In the genomic region with DNA sequence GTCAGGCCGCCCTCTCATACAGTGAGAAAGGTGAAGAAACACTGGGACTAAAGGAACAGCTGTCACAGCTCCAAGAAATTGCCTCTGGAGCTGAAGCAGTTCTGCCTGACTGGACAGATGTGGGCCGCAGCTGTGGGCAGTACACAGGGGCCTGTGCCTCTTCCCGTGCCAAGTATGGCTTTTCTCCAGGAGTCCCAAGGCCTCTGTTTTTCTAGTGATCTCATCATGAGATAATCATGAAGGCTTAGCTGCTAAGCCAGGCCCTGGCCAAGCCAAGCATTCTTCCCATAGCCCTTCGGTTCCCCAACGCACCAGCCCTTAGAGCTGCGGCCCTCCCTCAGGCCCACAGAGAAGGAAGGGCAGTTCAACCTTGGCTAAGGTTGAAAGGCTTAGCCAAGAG, we compare ENCODE assay signal across 13 mouse cellular contexts.
A peak's percentile ranks its signal among the peaks of the same experiment; 100 is the strongest.
DNase-seq lines count a peak whose midpoint lies in the region; ATAC-seq lines count a peak whose summit lies in the region.
"Had no signal": no experiment of that assay in that cellular context is flagged by ENCODE, and none has a peak within 500 bp of the region (broad histone marks: within the 10 kb centered on the region; RNA-seq: fewer than 3 reads in every experiment).

No protein-coding gene starts in this region.

- 67% methylated on average over 6 of the region's 6 CpGs for WGBS in embryonic facial prominence, embryonic 15.5 days

- peak; percentile 11 for DNase-seq in gastrocnemius, postnatal 25 days
- DNase-seq in gastrocnemius, adult 18-20 months (ENCODE audit: low spot score): no peak
- DNase-seq in ovary, postnatal 36 days (ENCODE audit: low spot score): peak; percentile 10
- DNase-seq in ovary, postnatal 10 days (ENCODE audit: low spot score): no peak
- peak; percentile 8 for DNase-seq in skeletal muscle tissue, adult 2 months (ENCODE audit: low read depth, low spot score)
- DNase-seq in thymus, postnatal 14 days: no peak
- DNase-seq: cerebellum, postnatal 25 days; forebrain, postnatal 0 days; layer of hippocampus, adult 9-11 months; lung, adult 2 months had no signal

- H3K4me3 ChIP-seq in embryonic facial prominence, embryonic 15.5 days (replicated peaks): no peak overlapping the region
- H3K4me3 ChIP-seq: heart, embryonic 10.5 days had no signal

- H3K4me1 ChIP-seq in embryonic facial prominence, embryonic 15.5 days: no peaks in the 10 kb centered on the region
- H3K4me1 ChIP-seq: heart, embryonic 10.5 days had no signal

- H3K9ac ChIP-seq in embryonic facial prominence, embryonic 15.5 days: no peak overlapping the region
- H3K9ac ChIP-seq: forebrain, postnatal 0 days had no signal

- peaks cover 4% of the 10 kb centered on the region for H3K27me3 ChIP-seq in embryonic facial prominence, embryonic 15.5 days

- ATAC-seq in embryonic facial prominence, embryonic 15.5 days (ENCODE audit: insufficient number of reproducible peaks, low FRiP score, low TSS enrichment, low read depth): 0 out of 2 replicates have a peak, but pooled peaks have one; percentile 21
- no peak for ATAC-seq in CD4-positive, CD25-positive, alpha-beta regulatory T cell, adult 4 months
- ATAC-seq: forebrain, postnatal 0 days had no signal

- H3K36me3 ChIP-seq in embryonic facial prominence, embryonic 15.5 days: no peaks in the 10 kb centered on the region
- H3K36me3 ChIP-seq: heart, embryonic 10.5 days had no signal

- H3K27ac ChIP-seq in embryonic facial prominence, embryonic 15.5 days (replicated peaks): no peak overlapping the region
- H3K27ac ChIP-seq: heart, embryonic 10.5 days had no signal

- H3K9me3 ChIP-seq in embryonic facial prominence, embryonic 15.5 days (replicated peaks): no peaks in the 10 kb centered on the region
- H3K9me3 ChIP-seq: heart, embryonic 10.5 days had no signal

- no peak overlapping the region for H3K4me2 ChIP-seq in embryonic facial prominence, embryonic 15.5 days (replicated peaks)

Comparison
In these comparisons a context has a peak if more than half of its experiments do, and no peak if none do; other contexts are left out.
1. DNase-seq: peak in gastrocnemius, postnatal 25 days (single experiment), ovary, postnatal 36 days (single experiment) and skeletal muscle tissue, adult 2 months (single experiment); none in gastrocnemius, adult 18-20 months (single experiment), ovary, postnatal 10 days (single experiment) and thymus, postnatal 14 days (single experiment).